Mouse (Mus musculus) c-Kit-negative CD71-positive TER-119-positive erythroid progenitor cells, embryonic 14.5 days (primary cell): ENCODE measurements around the gene Ehbp1l1.

ENCODE experiments used
- DNase-seq: peaks from one replicate; pipeline ENCODE4 v3.0.0-alpha.2; 2013; ENCODE audit warnings: low read depth, low spot score

Gene Ehbp1l1

GRCm38 (mm10) chr19:5668372-5668771, 57.7 kb downstream of the Ehbp1l1 start:
- no peak for DNase-seq

- DNase-seq, result no peak
Observed at GRCm38 (mm10) chr19:5666386-5666785, 59.7 kb downstream of the Ehbp1l1 start.

GRCm38 (mm10) chr19:5665465-5665864, 60.7 kb downstream of the Ehbp1l1 start:
- DNase-seq, result peak; percentile 84

- peak; percentile 41 for DNase-seq
Observed at GRCm38 (mm10) chr19:5664669-5665257, 61.4 kb downstream of the Ehbp1l1 start.

GRCm38 (mm10) chr19:5662981-5663913, 62.9 kb downstream of the Ehbp1l1 start, which contains the start of gene Sipa1:
Gene Sipa1, minus strand, starts transcription at chr19:5663707.
- peak; percentile 93 for DNase-seq

- DNase-seq, result no peak
Observed at GRCm38 (mm10) chr19:5662310-5662709, 63.8 kb downstream of the Ehbp1l1 start.

- no peak for DNase-seq
Observed at GRCm38 (mm10) chr19:5660942-5661751, 65.0 kb downstream of the Ehbp1l1 start.
